Mouse (Mus musculus) kidney, adult 2 months (tissue): Measurements from ENCODE around the gene Chchd6. TPM values are rescaled to one million over a fixed set of nuclear protein-coding genes. Genes with fewer than 3 reads are reported as not detected.

Experiments
- DNase-seq: peaks from one replicate; pipeline ENCODE4 v3.0.0; 2021
- H3K27ac ChIP-seq: fragments of 200-500 bp; 2 replicates; pipeline ENCODE4 v1.5.1; 2012; ENCODE audit warnings: low read depth, low read length, control low read depth, inconsistent platforms; ENCODE audit not compliant: insufficient read depth
- H3K27me3 ChIP-seq: fragments of 200-500 bp; replicated peaks from 2 replicates; pipeline ENCODE4 v1.6.1; 2012; ENCODE audit warnings: mild to moderate bottlenecking, moderate library complexity, low read length, inconsistent platforms; ENCODE audit not compliant: control insufficient read depth, insufficient read depth
- H3K36me3 ChIP-seq: fragments of 200-500 bp; 2 replicates; pipeline ENCODE4 v1.6.1; 2012; ENCODE audit warnings: mild to moderate bottlenecking, moderate library complexity, low read length, inconsistent platforms; ENCODE audit not compliant: control insufficient read depth, insufficient read depth
- H3K4me1 ChIP-seq: fragments of 200-500 bp; 2 replicates; pipeline ENCODE4 v1.6.1; 2011; ENCODE audit warnings: low read length; ENCODE audit not compliant: control insufficient read depth, insufficient read depth
- H3K4me3 ChIP-seq: fragments of 200-500 bp; 2 replicates; pipeline ENCODE4 v1.5.1; 2011; ENCODE audit warnings: mild to moderate bottlenecking, low read depth, low read length, control low read depth; ENCODE audit not compliant: insufficient read depth
- CTCF ChIP-seq: fragments of 200-500 bp; conservative IDR thresholded peaks from 2 replicates; pipeline ENCODE4 v1.5.1; 2011; ENCODE audit warnings: low read depth, mild to moderate bottlenecking, control low read depth, low read length, moderate library complexity, mixed read lengths; ENCODE audit not compliant: insufficient read depth, insufficient read length
- POLR2A ChIP-seq: fragments of 200-500 bp; IDR thresholded peaks from one replicate; pipeline ENCODE4 v1.6.1; 2011; ENCODE audit warnings: low read depth, low read length, control low read depth
- WGBS: fragments of 180-500 bp; shearing (Covaris S2); methylation state at CpG from one replicate; pipeline ENCODE4 v1.1.7; 2018; 5-methylcytosine and 5-hydroxymethylcytosine counted together
- polyA plus RNA-seq: library from polyadenylated mRNA; depleted of rRNA; stranded (reverse); fragments of >200 nt; gene quantifications from 2 replicates; pipeline ENCODE4 v1.2.3, GENCODE M21; 2012; rRNA removed

Gene Chchd6
- polyA plus RNA-seq, 1 experiment, result 86.5 TPM

DNA sequence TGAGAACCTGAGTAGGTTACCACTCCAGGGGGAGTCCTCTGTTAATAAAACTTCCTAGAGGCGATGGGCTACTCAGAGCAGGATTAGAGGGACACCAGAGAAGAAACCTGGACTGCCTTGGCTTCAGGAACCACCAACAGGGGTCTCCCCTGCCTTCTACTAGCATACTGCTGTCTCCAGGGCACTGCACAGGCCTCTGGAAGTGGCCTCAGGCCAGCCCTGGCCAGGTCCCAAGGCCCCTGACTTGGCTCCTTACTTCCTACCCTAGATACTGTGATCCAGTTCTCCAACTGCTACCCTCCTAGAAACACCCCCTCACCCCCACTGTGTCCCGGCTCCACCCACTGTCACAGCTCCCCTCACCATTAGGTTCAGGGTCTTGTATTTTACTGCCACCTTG is 256.0 kb downstream of the Chchd6 start:
- Histone ChIP-seq H3K4me1 (peaks cover 4% of the 10 kb centered on the region), H3K27ac (no peak overlapping the region), H3K4me3 (no peak overlapping the region), H3K27me3 (no peaks in the 10 kb centered on the region), H3K36me3 (no peaks in the 10 kb centered on the region; the same call in 1 of the 2 replicates)
- DNase-seq, result peak; percentile 65
- TF ChIP-seq CTCF, result 0 out of 2 replicates have a peak, but pooled peaks have one; percentile 9
- TF ChIP-seq POLR2A, result no peak
- 83% methylated on average over 2 of the region's 2 CpGs for WGBS

DNA sequence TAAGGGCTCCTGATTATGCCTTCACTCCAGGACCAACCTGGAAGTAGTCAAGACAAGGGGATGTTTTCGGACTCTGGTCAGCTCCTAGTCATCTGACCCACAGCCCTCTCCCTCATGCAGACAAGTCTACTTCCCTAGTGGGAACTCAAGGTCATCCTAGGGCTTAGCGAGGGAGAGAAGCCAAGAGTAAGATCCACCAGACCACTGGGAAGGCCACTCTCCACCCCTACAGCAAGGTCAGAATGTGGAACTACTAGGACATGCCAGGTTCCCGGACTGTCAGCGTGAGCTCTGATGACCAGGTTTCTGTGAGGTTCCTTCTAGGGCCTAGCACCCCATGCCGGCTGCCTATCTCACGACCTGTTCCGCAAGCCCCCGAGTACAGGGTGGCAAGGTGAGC is 256.7 kb downstream of the Chchd6 start:
- WGBS, result 81% methylated on average over 8 of the region's 8 CpGs
- no peaks in the 10 kb centered on the region; the same call in 1 of the 2 replicates for H3K36me3 ChIP-seq
- no peak for DNase-seq

DNA sequence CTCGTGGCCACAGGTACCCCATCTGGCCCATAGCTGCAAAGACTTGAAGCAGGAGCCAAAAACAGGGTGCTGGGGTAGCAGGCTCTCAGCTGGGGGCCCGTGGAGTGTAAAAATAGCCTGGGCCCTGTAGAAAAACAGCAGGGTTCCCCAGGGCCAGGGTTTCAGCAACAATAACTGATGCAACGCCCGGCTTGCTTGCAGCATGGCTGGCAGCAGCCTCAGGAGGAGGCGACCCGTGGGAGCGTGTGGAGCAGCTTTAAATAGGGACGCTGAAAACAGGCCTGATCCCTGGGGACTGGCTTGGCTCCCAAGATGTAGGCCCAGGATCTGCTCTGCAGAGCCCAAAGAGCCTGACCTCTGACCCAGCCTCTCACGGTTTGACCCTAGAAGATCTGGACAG is 257.9 kb downstream of the Chchd6 start:
- peak; percentile 29 for DNase-seq
- TF ChIP-seq POLR2A, result no peak
- no peak for TF ChIP-seq CTCF
- Histone ChIP-seq H3K36me3 (no peaks in the 10 kb centered on the region; the same call in 1 of the 2 replicates), H3K4me1 (no peaks in the 10 kb centered on the region), H3K27ac (no peak overlapping the region), H3K27me3 (no peaks in the 10 kb centered on the region), H3K4me3 (no peak overlapping the region)
- 80% methylated on average over 9 of the region's 9 CpGs for WGBS

More for the DNA sequence above, 256.7 kb downstream of the Chchd6 start:
- no peak overlapping the region for H3K4me3 ChIP-seq
- H3K27me3 ChIP-seq, result no peaks in the 10 kb centered on the region
- no peak overlapping the region for H3K27ac ChIP-seq
- no peak for TF ChIP-seq CTCF
- TF ChIP-seq POLR2A, result no peak
- no peaks in the 10 kb centered on the region for H3K4me1 ChIP-seq

DNA sequence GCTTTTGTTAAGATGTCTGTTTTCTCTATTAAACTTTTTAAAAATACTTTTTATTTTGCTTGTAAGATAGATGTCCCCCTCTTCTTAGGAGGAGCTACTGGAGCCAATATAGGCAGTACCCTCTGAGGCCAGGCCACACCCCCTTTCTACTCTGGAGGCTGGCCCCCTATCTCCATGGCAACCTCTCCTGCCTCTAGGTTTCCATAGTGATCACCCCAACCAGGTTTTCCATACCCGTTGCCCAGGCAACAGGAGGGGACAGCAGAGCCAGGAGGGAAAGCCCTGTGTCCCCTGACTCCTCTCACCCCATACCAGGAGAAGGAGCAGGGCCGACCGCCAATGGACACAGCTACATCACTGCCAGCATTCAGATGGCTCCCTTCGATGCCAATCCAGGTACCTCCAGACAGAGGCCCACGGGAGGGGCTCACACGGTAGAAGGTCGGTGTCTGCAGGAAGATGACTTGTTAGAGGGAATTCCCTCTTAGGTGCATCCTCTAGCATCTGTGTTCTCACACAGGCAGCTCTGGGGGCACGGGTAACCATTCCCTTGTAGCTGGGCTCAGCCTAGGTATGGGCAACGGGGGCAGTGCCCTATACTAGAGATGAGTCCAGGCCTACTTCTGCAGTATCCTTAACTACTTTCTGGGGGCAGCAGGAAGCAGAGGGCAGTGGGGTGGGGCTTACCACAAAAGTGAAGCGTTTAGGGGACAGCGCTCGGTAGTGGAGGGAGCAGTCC is 261.3 kb downstream of the Chchd6 start:
- WGBS, result 88% methylated on average over 12 of the region's 12 CpGs
- Histone ChIP-seq H3K27ac (no peak overlapping the region), H3K27me3 (no peaks in the 10 kb centered on the region), H3K36me3 (no peaks in the 10 kb centered on the region; the same call in 1 of the 2 replicates), H3K4me3 (no peak overlapping the region), H3K4me1 (no peaks in the 10 kb centered on the region)
- no peak for DNase-seq
- TF ChIP-seq CTCF, result no peak
- TF ChIP-seq POLR2A, result no peak

Other genes starting within 250 kb of the Chchd6 start
- 33.1 and 33.2 TPM in 2 replicates for gene Plxna1, start 233.0 kb downstream of the Chchd6 start, polyA plus RNA-seq
- 16.9 and 18.7 TPM in 2 replicates for gene Txnrd3, start 48.3 kb upstream of the Chchd6 start, polyA plus RNA-seq
- gene Vmn1r40, start 111.9 kb upstream of the Chchd6 start, polyA plus RNA-seq, result not detected in 2 replicates
- not detected in 2 replicates for gene Vmn1r41, start 145.1 kb upstream of the Chchd6 start, polyA plus RNA-seq